Mouse (Mus musculus): ENCODE data around the gene Cttnbp2.

The Cttnbp2 gene

DNA sequence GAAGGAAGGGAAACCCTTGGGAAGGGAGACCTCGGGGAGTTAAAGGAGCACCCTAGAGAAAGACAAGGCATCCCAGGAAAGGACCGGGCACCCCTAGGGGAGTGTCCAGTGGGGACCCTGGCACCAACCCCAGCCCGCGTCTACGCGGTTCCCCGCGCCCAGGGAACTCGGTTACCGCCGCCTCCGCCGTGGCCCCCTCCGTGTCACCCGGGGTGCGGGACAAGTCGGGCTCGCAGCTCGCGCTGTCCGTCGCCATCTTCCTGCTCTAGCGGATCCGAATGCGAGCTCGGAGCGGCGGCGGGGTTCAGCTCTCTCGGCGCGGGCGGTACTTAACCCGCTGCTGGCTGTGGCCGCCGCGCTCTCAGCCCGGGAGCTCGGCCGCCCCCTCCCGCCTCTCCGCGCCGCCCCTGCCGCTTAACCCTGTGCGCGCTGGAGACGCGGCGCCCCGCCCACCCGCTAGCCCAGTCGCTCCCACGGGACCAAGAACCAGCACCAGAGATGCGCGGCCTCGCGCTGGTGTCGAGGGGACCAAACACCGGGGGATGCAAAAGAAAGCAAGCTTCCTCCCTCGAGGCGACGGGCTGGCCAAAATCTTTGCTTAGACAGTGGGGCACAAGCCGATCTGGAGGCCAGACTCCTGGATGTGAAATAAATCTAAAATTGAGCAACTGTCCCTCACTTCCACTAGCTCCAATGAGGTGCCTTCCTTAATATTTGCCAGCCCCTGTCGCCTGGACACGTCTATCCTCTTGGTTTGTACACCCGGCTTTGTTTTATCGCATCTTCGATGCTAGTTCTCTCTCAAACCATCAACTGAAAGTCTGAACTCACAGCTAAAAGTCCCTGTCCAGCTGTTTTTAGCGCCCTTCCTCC, at the start of gene Cttnbp2:
Gene Cttnbp2, minus strand, starts transcription at position 364 of the 873 bp plus-strand sequence.
- in situ Hi-C loops (cut with MboI, MseI), result no loop called here

DNA sequence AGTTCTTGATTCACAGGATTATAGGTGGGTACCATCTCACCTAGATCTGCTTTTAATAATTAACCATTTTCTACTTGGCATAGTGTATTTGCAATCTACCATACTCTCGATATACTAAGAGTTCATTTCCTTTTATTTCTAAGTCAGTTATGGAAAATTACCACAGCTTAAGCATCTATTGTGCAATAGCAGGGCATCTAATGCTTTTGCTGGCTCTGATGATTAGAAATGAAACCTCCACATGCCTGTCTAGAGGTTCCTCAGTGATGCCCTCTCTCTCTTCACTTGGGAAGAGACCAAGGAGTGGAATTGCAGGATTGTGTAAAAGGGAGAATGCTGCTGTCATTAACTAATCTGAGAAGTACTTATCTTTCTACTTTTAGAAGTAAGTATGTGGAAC, 44.4 kb upstream of the Cttnbp2 start:
- in situ Hi-C loops (cut with MboI, MseI), result no loop called here

DNA sequence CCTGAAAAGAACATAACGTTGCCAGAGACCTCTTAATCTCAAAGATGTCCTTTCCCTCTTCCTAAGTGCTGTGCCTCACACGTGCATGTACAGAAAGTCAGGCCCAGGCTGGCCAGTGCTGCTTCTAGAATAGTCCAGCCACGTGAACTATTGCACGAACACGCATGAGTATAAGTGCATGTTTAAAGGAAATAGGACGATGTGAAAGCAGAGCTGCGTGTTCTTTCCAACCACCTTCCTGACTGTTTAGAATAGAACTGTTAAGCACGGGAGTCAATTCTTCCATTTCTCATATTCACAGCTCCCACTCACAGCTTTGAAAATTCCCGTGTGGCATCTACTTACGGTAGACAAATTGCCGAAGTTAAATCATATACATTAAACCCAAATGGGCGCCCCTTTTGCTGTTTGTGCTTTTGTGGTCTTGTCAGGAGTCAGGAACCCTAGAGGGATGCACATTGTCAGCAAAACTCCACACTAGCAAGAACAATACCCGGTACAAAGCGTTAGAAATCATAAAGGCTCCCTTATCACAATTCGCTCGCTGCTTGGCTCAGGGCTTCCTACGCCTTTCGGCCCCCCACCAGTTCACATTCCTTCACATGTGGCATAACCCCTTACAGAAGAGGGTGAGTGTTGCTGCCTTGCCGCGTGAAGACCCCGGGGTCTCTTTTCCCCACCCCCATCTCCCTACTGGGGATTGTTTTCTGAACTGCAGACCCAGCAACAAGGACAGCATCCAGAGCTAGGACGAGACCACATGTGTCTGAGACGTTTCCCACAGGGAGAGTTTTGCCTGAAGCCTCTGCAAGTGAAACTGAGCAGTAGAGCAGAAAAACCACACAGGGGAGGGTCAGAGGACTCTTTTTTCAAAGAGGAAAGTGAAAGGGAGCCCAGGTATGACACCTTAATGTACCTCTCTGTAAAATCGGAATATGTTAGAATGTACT, 33.1 kb upstream of the Cttnbp2 start:
- in situ Hi-C loops (cut with MboI, MseI), result no loop called here

DNA sequence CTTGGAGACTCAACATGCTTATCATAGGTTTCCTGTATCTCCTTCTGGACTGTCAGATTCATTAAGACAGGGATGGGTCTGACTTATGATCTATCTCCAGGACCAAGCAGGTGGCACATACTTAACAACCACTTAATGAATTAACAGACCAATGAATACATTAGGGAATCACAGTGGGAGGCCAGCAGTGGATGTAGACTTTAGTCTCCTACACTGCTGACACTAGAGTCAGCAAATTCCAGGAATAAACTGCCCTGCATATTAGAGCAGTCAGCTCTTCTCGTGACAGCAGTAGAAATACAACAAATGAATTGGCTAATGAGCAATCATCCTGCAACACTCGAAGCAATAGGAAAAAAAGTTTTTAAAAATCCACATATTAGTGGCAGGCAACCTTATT, 29.2 kb upstream of the Cttnbp2 start:
- in situ Hi-C loops (cut with MboI, MseI), result no loop called here

DNA sequence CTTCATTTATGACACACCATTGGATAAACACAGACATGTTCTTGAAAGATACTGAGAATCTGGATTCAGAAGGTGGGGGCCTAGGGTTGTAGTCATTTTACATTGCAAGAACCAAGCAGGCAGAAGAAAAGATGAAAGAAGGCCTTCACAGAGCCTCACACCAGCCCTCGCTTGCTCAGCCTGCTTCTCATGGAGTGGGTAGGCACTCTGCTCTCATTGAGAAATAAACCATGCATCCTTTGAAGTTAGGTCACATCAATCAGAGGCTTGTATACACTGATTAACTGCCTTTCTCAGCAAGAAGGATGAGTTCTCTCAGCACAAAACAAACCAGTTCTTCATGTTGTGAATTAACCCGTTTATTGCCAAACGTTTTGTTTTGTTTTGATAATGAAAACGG, 25.8 kb upstream of the Cttnbp2 start:
- in situ Hi-C loops (cut with MboI, MseI), result no loop called here

DNA sequence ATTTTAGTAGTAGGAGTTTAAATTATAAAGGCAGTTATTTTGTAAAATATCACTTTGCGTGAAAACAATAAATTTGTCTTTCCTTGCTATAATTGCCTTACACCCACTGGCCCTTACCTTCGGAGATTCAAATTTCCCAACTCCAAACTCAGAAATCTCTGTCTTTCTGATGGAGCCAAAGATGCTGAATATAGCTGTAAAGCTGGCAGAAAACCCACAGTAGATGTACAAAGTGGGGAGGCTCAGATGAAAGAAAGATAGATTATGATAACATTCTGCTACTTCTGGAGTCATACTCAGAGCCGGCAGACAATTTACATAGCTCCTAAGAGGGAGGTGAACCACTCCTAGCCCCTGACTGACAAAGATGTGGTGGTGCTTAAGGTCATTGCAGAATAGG, 15.8 kb upstream of the Cttnbp2 start:
- in situ Hi-C loops (cut with MboI, MseI), result loop anchor here (10.0 kb wide), 1 partner anchor 1296 kb away; no protein-coding TSS in a partner anchor

DNA sequence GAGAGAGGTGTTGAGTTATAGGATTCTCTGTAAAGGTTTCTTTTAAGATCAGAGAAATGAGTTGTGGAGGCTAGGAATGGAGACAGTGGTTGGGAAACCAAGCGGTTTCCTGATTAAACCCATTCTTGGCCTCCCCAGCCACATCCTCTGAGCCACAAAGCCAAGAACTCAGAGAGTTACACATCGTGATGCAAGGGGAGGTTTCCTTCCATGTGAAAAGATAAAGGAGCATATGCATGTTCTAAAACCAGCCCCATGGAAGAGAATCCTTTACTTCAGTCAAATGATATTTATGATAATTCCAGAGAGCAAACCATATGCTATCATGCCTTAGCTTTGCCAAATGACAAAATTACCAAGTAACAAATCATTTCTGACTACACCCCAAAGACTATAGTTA, 3.0 kb upstream of the Cttnbp2 start:
- in situ Hi-C loops (cut with MboI, MseI), result no loop called here

DNA sequence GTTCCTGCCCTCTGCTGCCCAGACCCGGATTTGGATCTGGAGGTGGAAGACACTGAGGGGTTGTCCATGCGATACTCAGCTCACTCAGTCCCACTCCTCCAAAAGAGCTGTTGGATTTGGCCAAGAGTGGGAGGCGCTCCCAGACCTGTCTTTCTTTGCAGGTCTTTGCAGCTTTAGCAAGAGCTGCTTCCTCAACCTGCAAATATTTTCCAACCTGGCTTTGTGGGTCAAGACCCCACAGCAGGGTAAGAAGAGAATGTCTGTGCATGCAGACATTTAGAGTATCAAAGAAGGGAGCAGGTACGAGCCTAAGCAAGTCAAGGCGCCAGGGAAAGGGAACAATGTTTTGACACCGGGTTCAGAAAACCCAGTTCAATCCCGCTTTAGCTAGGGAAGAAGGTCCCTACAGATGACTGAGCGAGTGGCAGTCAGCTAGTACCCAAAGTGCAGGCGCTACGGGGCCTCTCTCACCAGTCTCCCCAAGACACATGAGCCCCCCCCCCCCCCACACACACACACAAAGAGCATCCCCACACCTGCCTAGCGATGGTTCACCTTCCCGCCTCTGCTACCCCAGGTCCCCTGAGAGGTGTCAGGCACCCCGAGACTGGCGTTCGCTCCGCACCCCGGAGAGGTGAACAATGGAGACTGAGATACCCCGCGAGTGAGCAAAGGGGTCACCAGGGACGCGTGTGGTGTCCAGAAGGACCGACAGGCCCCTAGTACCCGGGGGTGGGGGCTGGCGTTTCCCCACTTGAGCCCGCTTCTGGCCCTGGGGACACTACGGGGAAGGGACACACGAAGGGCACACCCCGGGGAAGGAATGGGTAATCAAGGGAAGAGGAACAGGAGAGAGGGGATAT, 801 bp downstream of the Cttnbp2 start:
- in situ Hi-C loops (cut with MboI, MseI), result no loop called here

DNA sequence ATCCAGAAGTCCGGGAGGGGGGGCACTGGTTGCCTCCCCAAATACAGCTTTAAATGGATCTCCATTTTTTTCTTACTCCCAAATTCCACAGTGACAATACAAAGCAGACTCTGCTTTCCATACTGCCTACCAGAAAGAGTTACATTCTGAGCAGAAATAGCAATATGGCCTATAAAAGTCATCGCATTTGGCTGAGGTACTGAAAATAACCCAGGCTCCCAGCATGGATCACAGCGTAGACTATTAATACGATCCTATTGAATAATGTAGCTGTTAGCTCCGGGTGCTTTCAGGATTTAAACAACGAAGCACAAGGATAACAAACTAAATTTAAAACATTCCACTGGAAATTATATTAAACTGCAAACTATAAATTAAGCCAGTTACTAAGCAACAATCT, 2.8 kb downstream of the Cttnbp2 start:
- in situ Hi-C loops (cut with MboI, MseI), result no loop called here

DNA sequence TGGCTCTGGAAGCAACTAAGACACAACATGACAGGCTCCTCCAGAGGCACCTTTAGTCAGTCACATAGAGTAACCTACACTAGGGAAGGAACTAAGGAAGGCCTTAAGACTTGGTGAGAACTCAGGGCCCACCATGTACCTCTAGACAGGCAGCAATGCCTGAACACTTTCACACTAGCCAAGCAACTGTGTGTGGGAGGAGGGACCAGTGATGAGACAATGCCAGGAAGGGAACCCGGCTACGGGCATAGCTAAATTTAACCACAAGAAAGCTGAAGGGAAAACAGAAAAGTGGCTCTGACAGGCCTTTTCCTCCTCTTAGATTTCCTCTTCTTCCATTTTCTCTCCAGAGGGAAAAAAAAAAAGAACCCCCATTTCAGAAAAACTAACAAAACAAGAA, 6.6 kb downstream of the Cttnbp2 start:
- in situ Hi-C loops (cut with MboI, MseI), result no loop called here

DNA sequence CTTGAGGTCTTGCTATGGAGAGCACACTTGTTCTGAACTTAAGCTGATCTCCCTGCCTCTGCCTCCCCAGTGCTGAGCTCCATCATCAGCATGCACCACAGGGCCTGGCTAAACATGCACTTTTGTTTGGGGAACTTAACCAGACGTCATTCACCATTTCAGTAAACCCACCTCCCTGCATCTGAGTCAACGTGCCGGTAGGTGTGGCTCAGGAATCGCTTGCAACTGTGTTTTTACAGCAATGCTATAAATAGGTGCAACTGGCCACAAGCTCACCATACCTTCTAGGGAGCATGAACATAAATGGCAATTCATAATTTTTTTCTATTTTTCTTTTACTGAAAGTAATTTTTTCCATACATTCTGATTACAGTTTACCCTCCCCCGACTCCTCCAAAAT, 14.8 kb downstream of the Cttnbp2 start:
- in situ Hi-C loops (cut with MboI, MseI), result no loop called here

DNA sequence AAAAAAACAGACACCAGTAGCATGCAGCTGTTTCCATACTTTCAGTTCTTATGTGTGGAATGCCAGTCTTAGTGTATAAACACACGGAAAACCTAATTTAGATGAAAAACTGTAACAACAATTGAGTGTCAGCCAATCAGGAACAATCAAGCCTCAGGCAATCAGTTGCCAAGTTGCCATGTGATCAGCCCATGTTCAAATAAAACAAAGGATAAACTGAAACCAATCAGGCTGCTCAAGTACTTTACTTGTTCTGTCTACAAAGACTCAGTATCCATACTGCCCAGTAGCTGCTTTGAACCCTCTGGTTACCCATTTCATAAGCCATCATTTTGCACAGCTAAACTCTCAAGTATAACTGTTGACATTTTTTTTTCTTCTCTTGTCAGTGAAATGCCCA, 21.7 kb downstream of the Cttnbp2 start:
- in situ Hi-C loops (cut with MboI, MseI), result no loop called here

DNA sequence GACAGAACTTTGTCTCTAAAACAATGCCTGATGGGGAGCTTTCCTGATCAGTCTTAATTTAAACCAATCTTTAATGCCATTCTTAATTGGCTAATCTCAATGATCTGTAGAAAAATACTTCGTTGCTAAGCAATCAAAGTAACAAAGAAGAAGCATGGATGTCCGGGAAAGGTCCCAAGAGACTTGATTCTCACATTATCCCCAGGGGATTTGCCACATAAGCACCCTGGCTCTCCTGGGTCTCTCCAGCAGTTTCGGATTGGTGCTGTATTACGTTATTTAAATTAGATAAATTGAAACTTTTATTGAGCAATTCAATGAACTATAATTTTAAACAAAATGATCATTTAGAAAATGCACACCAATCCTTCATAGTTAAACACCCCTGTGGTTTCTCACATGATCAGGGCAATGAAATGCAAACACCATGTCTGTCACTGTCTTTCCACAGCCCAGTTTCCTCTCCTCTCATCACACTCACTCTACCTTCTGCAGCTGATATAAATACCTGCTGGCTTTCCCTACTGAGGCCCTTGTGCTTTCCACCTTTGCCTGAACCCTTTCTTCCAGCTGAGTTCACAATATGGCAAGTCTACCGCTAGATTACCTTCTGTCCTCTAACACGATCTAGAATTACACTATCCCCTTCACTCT, 22.3 kb downstream of the Cttnbp2 start:
- in situ Hi-C loops (cut with MboI, MseI), result no loop called here

DNA sequence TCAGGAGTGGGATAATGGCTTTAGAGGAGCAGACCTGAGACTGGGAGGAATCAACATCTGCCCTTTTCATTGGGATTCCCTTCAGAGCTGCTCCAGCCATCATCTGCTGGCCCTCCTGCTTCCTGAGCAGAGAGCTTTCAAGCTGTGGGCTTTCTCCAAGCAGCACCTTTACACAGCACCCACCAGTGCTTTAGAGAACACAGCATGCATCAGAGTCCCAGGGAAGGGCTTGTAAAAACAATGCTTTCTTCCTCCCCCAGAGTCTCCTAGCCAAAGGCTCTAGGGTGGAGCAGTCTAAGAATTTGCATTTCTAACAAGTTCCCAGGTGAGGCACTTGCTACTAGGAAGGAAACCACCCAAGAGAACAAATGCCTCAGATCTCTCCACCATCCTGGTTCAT, 29.6 kb downstream of the Cttnbp2 start:
- in situ Hi-C loops (cut with MboI, MseI), result no loop called here

DNA sequence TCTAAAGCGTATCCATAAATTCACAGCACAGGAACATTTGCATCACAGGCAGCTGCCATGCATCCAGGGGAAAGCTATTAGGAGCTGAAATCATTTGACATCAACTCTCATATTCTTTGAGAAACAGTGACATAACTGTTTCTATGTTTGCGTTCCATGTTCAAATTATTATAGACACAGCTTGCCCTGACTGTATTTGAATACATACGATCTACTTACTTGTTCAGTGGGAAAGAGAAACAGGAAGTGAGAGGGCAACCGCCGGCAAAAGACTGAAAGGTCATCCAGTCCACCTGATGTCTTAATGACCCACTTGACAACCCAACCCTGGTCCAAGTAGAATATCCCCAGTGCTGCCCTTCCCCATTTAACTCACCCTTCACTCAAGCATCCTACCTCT, 30.6 kb downstream of the Cttnbp2 start:
- in situ Hi-C loops (cut with MboI, MseI), result no loop called here

DNA sequence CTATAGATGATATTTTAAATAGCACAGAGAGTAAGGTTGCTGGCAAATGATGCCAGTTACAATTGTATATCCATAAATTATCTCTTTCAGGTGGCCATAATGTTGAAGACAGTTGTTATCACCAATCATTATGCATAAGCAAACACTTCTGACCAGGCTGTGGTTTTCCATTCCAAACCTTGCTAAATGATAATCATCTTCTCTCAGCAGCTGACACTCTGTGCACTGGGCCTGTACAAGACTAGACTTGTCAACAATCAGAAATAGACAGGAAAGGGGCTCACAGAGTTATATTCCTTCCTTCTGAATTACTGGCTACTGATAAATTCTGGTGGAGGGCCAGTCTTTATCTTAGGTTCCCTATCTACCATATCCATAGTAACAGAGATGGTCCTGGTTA, 32.1 kb downstream of the Cttnbp2 start:
- in situ Hi-C loops (cut with MboI, MseI), result no loop called here

DNA sequence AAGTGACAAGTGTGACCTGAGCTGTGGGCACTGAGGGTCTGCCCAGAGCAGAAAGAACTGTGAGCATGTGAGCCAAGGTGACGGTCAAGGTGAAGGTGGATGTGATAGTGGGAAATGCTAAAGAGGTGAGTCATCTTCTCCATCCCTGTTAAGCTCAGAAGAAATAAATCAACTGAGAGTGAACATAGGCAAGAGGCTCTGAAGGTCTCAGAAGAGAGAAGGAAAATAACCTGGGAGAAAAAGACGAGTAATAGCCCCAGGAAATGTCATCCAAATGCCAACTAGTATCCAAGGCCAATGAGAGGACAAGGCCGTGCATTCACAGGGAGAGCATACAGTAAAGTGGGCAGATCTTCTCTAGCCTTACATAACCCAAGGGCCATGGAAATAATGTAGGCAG, 32.9 kb downstream of the Cttnbp2 start:
- in situ Hi-C loops (cut with MboI, MseI), result no loop called here

DNA sequence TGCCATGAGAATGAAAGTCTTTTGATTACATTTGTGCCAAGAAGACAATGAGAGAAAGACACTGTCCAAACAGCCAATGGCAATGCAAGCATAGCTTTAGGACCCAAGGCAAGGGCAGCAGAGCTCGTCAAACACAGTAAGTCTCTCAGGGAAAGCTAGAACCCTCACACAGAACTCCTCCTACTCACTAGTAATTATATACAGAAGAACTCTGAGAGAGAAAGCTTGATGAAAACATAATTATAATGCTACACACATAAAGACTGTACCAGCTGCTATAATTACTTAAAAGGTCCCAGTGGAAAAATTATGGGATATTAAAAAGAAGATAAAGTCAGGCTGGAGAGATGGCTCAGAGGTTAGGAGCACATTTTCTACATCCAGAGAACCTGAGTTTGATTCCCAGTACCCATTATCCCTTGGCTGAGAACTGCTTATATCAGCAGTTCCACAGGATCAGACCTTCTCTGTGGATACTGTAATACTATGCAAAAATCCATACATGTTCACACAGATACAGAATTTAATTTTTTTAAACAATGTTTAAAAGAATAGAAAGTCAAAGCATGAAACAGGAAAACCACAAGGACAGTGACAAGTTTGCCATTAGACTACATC, 37.2 kb downstream of the Cttnbp2 start:
- in situ Hi-C loops (cut with MboI, MseI), result no loop called here

DNA sequence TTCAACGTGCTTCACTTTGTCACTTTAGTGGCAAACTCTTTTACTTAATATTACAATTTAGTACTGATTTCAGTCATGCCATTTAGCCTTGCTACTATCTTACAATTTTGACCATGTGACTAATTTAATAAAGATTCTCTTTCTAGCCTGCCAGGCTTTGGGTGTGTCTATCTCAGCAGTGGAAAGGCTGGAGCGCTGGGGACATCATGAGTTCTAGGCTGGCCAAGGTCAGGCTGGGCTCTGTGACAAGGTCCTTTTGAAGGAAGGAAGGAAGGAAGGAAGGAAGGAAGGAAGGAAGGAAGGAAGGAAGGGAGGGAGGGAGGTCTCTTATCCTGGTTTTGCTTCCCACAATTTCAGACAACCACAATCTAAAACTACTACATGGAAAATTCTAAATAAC, 39.7 kb downstream of the Cttnbp2 start:
- in situ Hi-C loops (cut with MboI, MseI), result no loop called here

DNA sequence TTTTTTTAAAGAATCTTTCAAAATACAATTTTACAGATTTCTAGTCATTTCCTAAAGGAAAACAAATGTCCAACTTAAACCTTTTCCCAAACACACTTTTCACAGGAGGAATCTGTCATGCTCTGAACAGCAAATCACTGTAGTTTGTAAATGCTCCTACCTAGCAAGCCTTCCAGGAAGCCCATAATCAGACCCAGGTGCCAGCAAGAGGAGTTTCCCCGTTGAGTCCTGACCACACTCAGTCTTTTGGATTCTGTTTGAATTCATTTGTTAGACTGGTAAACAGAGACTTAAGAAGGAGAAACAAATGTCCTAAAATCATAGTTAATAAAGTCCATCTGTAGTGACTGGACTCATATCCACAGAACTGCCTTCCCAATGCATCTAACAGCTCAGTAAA, 40.1 kb downstream of the Cttnbp2 start:
- in situ Hi-C loops (cut with MboI, MseI), result no loop called here

DNA sequence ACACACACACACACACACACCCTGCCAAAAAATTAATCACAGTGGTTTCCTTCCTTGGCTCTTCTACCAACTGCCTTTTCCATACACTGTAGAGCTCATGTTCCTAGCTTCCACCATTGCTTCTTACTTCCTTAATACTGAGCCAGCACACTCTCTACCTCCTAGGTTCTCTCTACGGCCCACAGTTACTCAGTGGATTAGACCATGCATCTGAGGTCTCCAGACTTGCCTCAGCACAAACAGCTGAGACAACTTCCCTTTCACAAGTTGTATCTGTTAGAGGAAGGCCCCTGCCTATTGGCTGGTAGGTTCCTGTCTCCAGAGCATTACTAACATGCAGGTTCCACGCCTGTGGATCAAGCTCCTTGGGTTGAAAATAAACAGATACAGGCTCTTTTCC, 45.4 kb downstream of the Cttnbp2 start:
- in situ Hi-C loops (cut with MboI, MseI), result no loop called here
